Mouse (Mus musculus) CH12.LX (cell line): Measurements from ENCODE around the gene Nkg7. TPM values are rescaled to one million over a fixed set of nuclear protein-coding genes. Genes with fewer than 3 reads are reported as not detected.

Experiments used
- DNase-seq: peaks from one replicate; pipeline ENCODE4 v3.0.0-alpha.2; 2013; ENCODE audit errors: extremely low read depth
- H3K27ac ChIP-seq: 2 replicates; pipeline ENCODE4 v1.5.1; 2012; ENCODE audit warnings: low read depth, mild to moderate bottlenecking, control low read depth, moderate library complexity; ENCODE audit not compliant: insufficient read depth
- H3K27me3 ChIP-seq: replicated peaks from 2 replicates; pipeline ENCODE3; 2012; ENCODE audit warnings: inconsistent platforms
- H3K36me3 ChIP-seq, 2 experiments: replicated peaks in 1 of 2; 2 replicates each; pipeline versions ENCODE3 to v1.6.1; 2012; ENCODE audit warnings: inconsistent platforms in 1 of 2, low read length in 1 of 2, mild to moderate bottlenecking in 1 of 2, mixed read lengths in 1 of 2, moderate library complexity in 1 of 2; ENCODE audit not compliant: control insufficient read depth in 1 of 2, insufficient read depth in 1 of 2
- H3K4me1 ChIP-seq, 2 experiments: 2 replicates each; pipeline ENCODE4 v1.6.1; 2012; ENCODE audit warnings: inconsistent platforms in 1 of 2, moderate library complexity in 1 of 2; ENCODE audit not compliant: insufficient read depth in 2 of 2, control insufficient read depth in 1 of 2
- H3K4me2 ChIP-seq: 2 replicates; pipeline ENCODE4 v1.6.1; 2012; ENCODE audit warnings: low read depth, mild to moderate bottlenecking, control low read depth; ENCODE audit not compliant: poor library complexity, insufficient read depth, severe bottlenecking
- H3K4me3 ChIP-seq, 3 experiments: fragments of 150-350 bp in 1 of 3; sonication (generic) in 1 of 3; replicated peaks in 1 of 3; 2 replicates each; pipeline versions ENCODE3 to v1.5.1; 2011 to 2012; ENCODE audit warnings: low read depth in 2 of 3, low read length in 2 of 3, mild to moderate bottlenecking in 2 of 3, moderate library complexity in 2 of 3, control low read depth in 1 of 3, improper control_type of control experiment in 1 of 3, inconsistent platforms in 1 of 3, mixed read lengths in 1 of 3; ENCODE audit not compliant: poor library complexity in 1 of 3
- H3K79me2 ChIP-seq: replicated peaks from 2 replicates; pipeline ENCODE4 v1.6.1; 2012; ENCODE audit warnings: mild to moderate bottlenecking, moderate library complexity; ENCODE audit not compliant: control insufficient read depth, poor library complexity, insufficient read depth, severe bottlenecking; ENCODE audit errors: extremely low read depth
- H3K9ac ChIP-seq: 2 replicates; pipeline ENCODE4 v1.6.1; 2012; ENCODE audit warnings: low read depth, mild to moderate bottlenecking, control low read depth, moderate library complexity; ENCODE audit not compliant: insufficient read depth
- H3K9me3 ChIP-seq: replicated peaks from 2 replicates; pipeline ENCODE3; 2012; ENCODE audit warnings: low read length, inconsistent platforms, mixed read lengths
- EP300 ChIP-seq: IDR thresholded peaks from 2 replicates; pipeline ENCODE4 v1.6.1; 2011; ENCODE audit warnings: low read length, improper control_type of control experiment
- ETS1 ChIP-seq: conservative IDR thresholded peaks from 2 replicates; pipeline ENCODE4 v1.6.1; 2012; ENCODE audit warnings: low read depth, mild to moderate bottlenecking, inconsistent platforms, low read length, improper control_type of control experiment, moderate library complexity
- JUN ChIP-seq: IDR thresholded peaks from 2 replicates; pipeline ENCODE4 v1.6.1; 2011; ENCODE audit warnings: low read depth, mild to moderate bottlenecking, low read length, improper control_type of control experiment, moderate library complexity; ENCODE audit not compliant: insufficient read depth
- JUND ChIP-seq: conservative IDR thresholded peaks from 2 replicates; pipeline ENCODE4 v1.6.1; 2011; ENCODE audit warnings: low read depth, low read length, improper control_type of control experiment
- MAX ChIP-seq: IDR thresholded peaks from 2 replicates; pipeline ENCODE4 v1.6.1; 2011; ENCODE audit warnings: low read length, improper control_type of control experiment
- MAZ ChIP-seq: IDR thresholded peaks from 2 replicates; pipeline ENCODE4 v1.6.1; 2012; ENCODE audit warnings: low read depth, mild to moderate bottlenecking, inconsistent platforms, low read length, improper control_type of control experiment, moderate library complexity
- MXI1 ChIP-seq: IDR thresholded peaks from 2 replicates; pipeline ENCODE4 v1.6.1; 2011; ENCODE audit warnings: mild to moderate bottlenecking, low read depth, low read length, improper control_type of control experiment
- NELFE ChIP-seq: IDR thresholded peaks from 2 replicates; pipeline ENCODE4 v1.6.1; 2011; ENCODE audit warnings: low read depth, low read length, improper control_type of control experiment
- NRF1 ChIP-seq: IDR thresholded peaks from 2 replicates; pipeline ENCODE4 v1.6.1; 2014; ENCODE audit warnings: low read depth, mild to moderate bottlenecking, inconsistent platforms, low read length, improper control_type of control experiment, moderate library complexity
- POLR2AphosphoS2 ChIP-seq: IDR thresholded peaks from 2 replicates; pipeline ENCODE4 v1.6.1; 2011; ENCODE audit warnings: low read depth, low read length, improper control_type of control experiment
- RAD21 ChIP-seq: IDR thresholded peaks from 2 replicates; pipeline ENCODE4 v1.6.1; 2011; ENCODE audit warnings: low read depth, mild to moderate bottlenecking, low read length, improper control_type of control experiment, moderate library complexity
- RCOR1 ChIP-seq: conservative IDR thresholded peaks from 2 replicates; pipeline ENCODE4 v1.6.1; 2012; ENCODE audit warnings: low read depth, mild to moderate bottlenecking, inconsistent platforms, low read length, improper control_type of control experiment
- TCF12 ChIP-seq: IDR thresholded peaks from 2 replicates; pipeline ENCODE4 v1.6.1; 2014; ENCODE audit warnings: low read depth, mild to moderate bottlenecking, inconsistent platforms, low read length, improper control_type of control experiment
- USF1 ChIP-seq: IDR thresholded peaks from 2 replicates; pipeline ENCODE4 v1.6.1; 2014; ENCODE audit warnings: low read depth, mild to moderate bottlenecking, inconsistent platforms, low read length, improper control_type of control experiment
- ZC3H11A ChIP-seq: IDR thresholded peaks from 2 replicates; pipeline ENCODE4 v1.6.1; 2012; ENCODE audit warnings: low read depth, mild to moderate bottlenecking, inconsistent platforms, low read length, improper control_type of control experiment
- ZNF384 ChIP-seq: IDR thresholded peaks from 2 replicates; pipeline ENCODE4 v1.6.1; 2012; ENCODE audit warnings: low read depth, low read length, improper control_type of control experiment, inconsistent platforms
- dilution Hi-C: fragments of 300-500 bp; cut with MboI; formaldehyde crosslinking; loops from 2 replicates; pipeline ENCODE4 v1.14.3; 2020; ENCODE audit warnings: low sequenced_read_pairs; ENCODE audit not compliant: extremely low pct_unique_long_range_greater_than_20kb, extremely low pct_ligation_motif_present
- in situ Hi-C: fragments of 300-500 bp; cut with MboI; formaldehyde crosslinking; loops from 3 replicates; pipeline ENCODE4 v1.14.3; 2019; ENCODE audit warnings: low sequenced_read_pairs, low pct_ligation_motif_present, low pct_unique_long_range_greater_than_20kb, mixed read lengths
- polyA plus RNA-seq: library from polyadenylated mRNA; unstranded; fragments of >175 nt; gene quantifications from 2 replicates; pipeline ENCODE4 v1.2.1, GENCODE M21; 2012; ENCODE audit warnings: low read depth; ENCODE audit not compliant: insufficient read length
- total RNA-seq, 2 experiments: library from RNA; depleted of rRNA; stranded (reverse); fragments of 300-350 nt in 1 of 2; fragments of >200 nt in 1 of 2; gene quantifications; 2 replicates each; pipeline ENCODE4 v1.2.3; 2012 to 2014

Gene Nkg7
- total and polyA plus RNA-seq, 3 experiments, result not detected

DNA sequence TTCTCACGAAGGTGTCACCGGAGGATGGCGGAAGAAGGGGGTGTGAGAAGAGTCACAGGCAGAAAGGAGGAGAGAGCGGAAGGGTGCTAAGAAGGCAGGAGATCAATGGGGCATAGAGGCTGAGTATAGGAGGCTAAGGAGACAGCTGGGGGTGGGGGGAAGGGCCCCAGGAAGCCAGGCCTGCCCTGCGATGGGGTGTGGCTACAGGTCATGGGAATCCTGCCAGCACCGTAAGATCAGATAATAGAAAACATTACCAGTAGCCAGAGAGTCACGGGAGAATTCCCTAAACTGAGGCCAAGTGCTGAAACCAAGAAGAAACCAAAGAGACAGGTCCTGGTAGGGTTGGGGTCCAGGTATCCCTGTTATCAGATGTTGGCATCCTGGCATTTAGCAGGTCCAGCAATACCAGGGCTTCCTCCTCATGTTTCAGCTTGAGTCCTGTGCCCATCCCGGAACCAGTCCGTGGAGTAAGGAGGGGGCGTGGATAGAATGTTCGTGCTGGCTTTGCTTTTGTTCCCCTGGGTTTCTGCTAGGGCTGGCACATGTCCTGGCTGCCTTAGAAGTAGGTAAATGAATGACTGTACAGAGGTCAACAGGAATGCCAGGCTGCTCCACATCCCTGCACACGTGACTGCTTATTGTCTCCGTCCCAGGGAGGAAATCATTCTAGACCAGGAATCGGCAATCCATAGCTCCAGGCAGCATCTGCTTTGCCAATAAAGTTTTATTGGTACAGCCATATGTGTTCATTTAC is 16.9 kb downstream of the Nkg7 start:
- no peaks in the 10 kb centered on the region for H3K27me3 ChIP-seq
- H3K36me3 ChIP-seq, result peaks cover 50 to 81% of the 10 kb centered on the region in 2 experiments
- peaks cover 4 to 22% of the 10 kb centered on the region in 2 experiments; a peak in 3 of 4 replicates for H3K4me1 ChIP-seq
- H3K79me2 ChIP-seq, result no peaks in the 10 kb centered on the region
- no peak overlapping the region for H3K27ac ChIP-seq
- H3K4me3 ChIP-seq, result no peak overlapping the region
- H3K9me3 ChIP-seq, result no peaks in the 10 kb centered on the region
- no peak for DNase-seq
- dilution Hi-C loops (no loop called here), in situ Hi-C loops (no loop called here)
- H3K9ac ChIP-seq, result no peak overlapping the region
- TF ChIP-seq EP300 (no peak), JUN (no peak), ZC3H11A (no peak), JUND (no peak), MAZ (no peak), ZNF384 (no peak), NRF1 (no peak)
- H3K4me2 ChIP-seq, result no peak overlapping the region

DNA sequence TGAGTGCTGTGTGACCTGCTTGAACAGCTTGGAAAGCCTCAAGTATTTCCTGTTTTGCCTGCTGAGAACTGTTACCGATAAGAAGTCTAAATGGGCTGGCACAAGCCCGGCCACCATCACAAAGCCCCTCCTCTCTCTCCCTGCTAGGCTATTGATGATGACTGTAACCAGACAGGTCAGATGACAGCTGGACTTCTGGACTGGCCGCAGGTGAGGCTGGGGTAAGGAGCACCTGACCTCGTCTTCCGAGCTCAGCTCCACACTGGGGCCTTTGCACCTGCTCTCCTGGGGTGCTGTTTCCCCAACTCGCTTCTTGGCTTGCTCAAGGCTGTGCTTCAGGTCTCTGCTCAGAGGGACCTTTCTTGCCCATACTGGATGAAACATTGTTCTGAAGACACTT is 17.5 kb downstream of the Nkg7 start:
- peaks cover 3 to 16% of the 10 kb centered on the region in 2 experiments; a peak in 3 of 4 replicates for H3K4me1 ChIP-seq
- H3K9ac ChIP-seq, result no peak overlapping the region
- no peak overlapping the region for H3K27ac ChIP-seq
- H3K4me2 ChIP-seq, result no peak overlapping the region
- H3K79me2 ChIP-seq, result no peaks in the 10 kb centered on the region
- no peak overlapping the region for H3K4me3 ChIP-seq
- in situ Hi-C loops, result no loop called here
- dilution Hi-C loops, result no loop called here
- no peaks in the 10 kb centered on the region for H3K27me3 ChIP-seq
- H3K36me3 ChIP-seq, result peaks cover 50 to 79% of the 10 kb centered on the region in 2 experiments
- no peak for DNase-seq
- TF ChIP-seq NELFE (no peak), USF1 (no peak), TCF12 (no peak), RCOR1 (no peak), ETS1 (no peak), MXI1 (no peak), MAZ (no peak), POLR2AphosphoS2 (no peak), RAD21 (no peak), JUND (no peak), MAX (no peak)
- H3K9me3 ChIP-seq, result no peaks in the 10 kb centered on the region
